Mouse (Mus musculus) kidney, embryonic 16.5 days (tissue): ENCODE data around the gene Cuta. TPM values are rescaled to one million over a fixed set of nuclear protein-coding genes. Genes with fewer than 3 reads are reported as not detected.

Experiments used
- ATAC-seq: fragments of 200-750 bp; cut with Nextera tagmentation; 2 replicates; pipeline ENCODE4 v1.8.0; 2017; ENCODE audit warnings: moderate TSS enrichment; ENCODE audit not compliant: low FRiP score, low TSS enrichment
- H3K27ac ChIP-seq: fragments of 300-500 bp; sonication (generic); 2 replicates; pipeline ENCODE4 v1.5.1; 2014; ENCODE audit warnings: low read length
- H3K27me3 ChIP-seq: fragments of 300-500 bp; sonication (generic); 2 replicates; pipeline ENCODE4 v1.6.1; 2014; ENCODE audit warnings: low read length, control low read depth, mixed read lengths; ENCODE audit not compliant: insufficient read depth
- H3K36me3 ChIP-seq: fragments of 300-500 bp; sonication (generic); 2 replicates; pipeline ENCODE4 v1.6.1; 2014; ENCODE audit warnings: low read length, control low read depth, mixed read lengths; ENCODE audit not compliant: insufficient read depth
- H3K4me1 ChIP-seq: fragments of 300-500 bp; sonication (generic); 2 replicates; pipeline ENCODE4 v1.6.1; 2014; ENCODE audit warnings: low read length, control low read depth, mixed read lengths; ENCODE audit not compliant: insufficient read depth
- H3K4me2 ChIP-seq: fragments of 300-500 bp; sonication (generic); replicated peaks from 2 replicates; pipeline ENCODE4 v1.6.1; 2014; ENCODE audit warnings: low read depth, low read length
- H3K4me3 ChIP-seq: fragments of 300-500 bp; sonication (generic); 2 replicates; pipeline ENCODE4 v1.5.1; 2014; ENCODE audit warnings: mild to moderate bottlenecking, low read length
- H3K9ac ChIP-seq: fragments of 300-500 bp; sonication (generic); replicated peaks from 2 replicates; pipeline ENCODE4 v1.6.1; 2014; ENCODE audit warnings: low read length
- H3K9me3 ChIP-seq: fragments of 300-500 bp; sonication (generic); 2 replicates; pipeline ENCODE4 v1.6.1; 2016; ENCODE audit warnings: low read length, control low read depth
- WGBS: fragments of 180-500 bp; shearing (Covaris S2); extraction: QIAGEN DNeasy Blood & Tissue Kit; methylation state at CpG from one replicate; pipeline ENCODE4 v1.1.7; 2014; 5-methylcytosine and 5-hydroxymethylcytosine counted together
- polyA plus RNA-seq: library from polyadenylated mRNA; unstranded; fragments of >200 nt; fragmentation: Nextera tagmentation; extraction: Ambion mirVana; gene quantifications from 2 replicates; pipeline ENCODE4 v1.2.1, GENCODE M21; 2015

Gene Cuta
- polyA plus RNA-seq, 1 experiment from 2014 or later, result 187 TPM

GRCm38 (mm10) chr17:26957872-26958271 is 18.5 kb upstream of the Cuta start:
- Histone ChIP-seq H3K9ac (no peak overlapping the region), H3K36me3 (peaks cover 61% of the 10 kb centered on the region)

DNA sequence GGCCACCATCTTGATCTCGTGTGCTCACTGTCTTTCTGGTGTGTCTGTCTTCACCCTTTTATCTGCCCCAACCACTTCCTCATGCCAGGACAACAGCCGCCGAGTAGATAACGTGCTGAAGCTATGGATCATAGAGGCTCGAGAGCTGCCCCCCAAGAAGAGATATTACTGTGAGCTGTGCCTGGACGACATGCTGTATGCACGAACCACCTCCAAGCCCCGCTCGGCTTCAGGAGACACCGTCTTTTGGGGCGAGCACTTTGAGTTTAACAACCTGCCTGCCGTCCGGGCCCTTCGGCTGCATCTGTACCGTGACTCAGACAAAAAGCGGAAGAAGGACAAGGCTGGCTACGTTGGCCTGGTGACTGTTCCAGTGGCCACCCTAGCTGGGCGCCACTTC is 17.5 kb upstream of the Cuta start:
- no peak for ATAC-seq
- WGBS, result 95% methylated on average over 18 of the region's 18 CpGs
- Histone ChIP-seq H3K9ac (no peak overlapping the region), H3K4me2 (no peak overlapping the region), H3K27ac (no peak overlapping the region), H3K27me3 (no peaks in the 10 kb centered on the region), H3K4me1 (peaks cover 23% of the 10 kb centered on the region), H3K36me3 (peaks cover 52% of the 10 kb centered on the region), H3K9me3 (no peaks in the 10 kb centered on the region), H3K4me3 (no peak overlapping the region)

More at GRCm38 (mm10) chr17:26957872-26958271, 18.5 kb upstream of the Cuta start:
- 96% methylated on average over 5 of the region's 5 CpGs for WGBS
- Histone ChIP-seq H3K4me1 (peaks cover 13% of the 10 kb centered on the region), H3K4me3 (no peak overlapping the region), H3K27ac (no peak overlapping the region), H3K4me2 (no peak overlapping the region), H3K9me3 (no peaks in the 10 kb centered on the region), H3K27me3 (no peaks in the 10 kb centered on the region)
- ATAC-seq, result no peak

DNA sequence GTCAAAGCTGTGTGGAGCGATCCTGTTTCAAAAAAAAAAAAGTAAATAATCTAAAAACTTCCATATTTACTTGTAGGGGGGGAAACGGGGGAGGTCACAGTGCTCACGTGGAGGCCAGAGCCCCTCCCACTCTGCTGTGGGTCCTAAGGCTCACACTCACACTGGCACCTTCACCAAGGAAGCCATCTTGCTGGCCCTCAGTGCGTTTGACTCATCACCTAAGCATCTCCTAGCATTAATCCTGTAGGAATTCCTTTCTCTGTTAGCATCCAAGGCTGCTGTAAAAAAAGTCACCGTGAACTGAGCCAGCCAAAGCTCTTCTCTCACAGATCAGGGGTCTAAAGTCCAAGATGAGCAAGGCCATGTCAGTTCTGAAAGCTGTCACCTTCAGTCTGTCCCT is 16.9 kb upstream of the Cuta start:
- H3K36me3 ChIP-seq, result peaks cover 46% of the 10 kb centered on the region
- no peak overlapping the region for H3K9ac ChIP-seq
- no peak for ATAC-seq
- H3K27me3 ChIP-seq, result no peaks in the 10 kb centered on the region
- WGBS, result 79% methylated on average over 5 of the region's 5 CpGs
- peaks cover 29% of the 10 kb centered on the region for H3K4me1 ChIP-seq
- no peak overlapping the region for H3K27ac ChIP-seq
- no peaks in the 10 kb centered on the region for H3K9me3 ChIP-seq
- H3K4me3 ChIP-seq, result no peak overlapping the region
- H3K4me2 ChIP-seq, result no peak overlapping the region

GRCm38 (mm10) chr17:26953726-26954125 is 14.4 kb upstream of the Cuta start:
- H3K27me3 ChIP-seq, result no peaks in the 10 kb centered on the region
- H3K4me3 ChIP-seq, result no peak overlapping the region
- peaks cover 52% of the 10 kb centered on the region for H3K4me1 ChIP-seq
- H3K36me3 ChIP-seq, result peaks cover 28% of the 10 kb centered on the region
- 23% methylated on average over 9 of the region's 16 CpGs for WGBS
- no peak for ATAC-seq
- H3K9ac ChIP-seq, result no peak overlapping the region
- H3K9me3 ChIP-seq, result no peaks in the 10 kb centered on the region
- peak overlapping the region; percentile 64 for H3K4me2 ChIP-seq
- no peak overlapping the region for H3K27ac ChIP-seq

GRCm38 (mm10) chr17:26953201-26953600 is 13.8 kb upstream of the Cuta start:
- H3K4me2 ChIP-seq, result peak overlapping the region; percentile 64
- 0 out of 2 replicates have a peak overlapping the region, but pooled peaks have one; percentile 42 for H3K4me3 ChIP-seq
- no peak overlapping the region for H3K27ac ChIP-seq
- 0 out of 2 replicates have a peak overlapping the region, but pooled peaks have one; percentile 54 for H3K9ac ChIP-seq
- no peak for ATAC-seq
- H3K9me3 ChIP-seq, result no peaks in the 10 kb centered on the region
- 27% methylated on average over 6 of the region's 6 CpGs for WGBS
- peaks cover 52% of the 10 kb centered on the region for H3K4me1 ChIP-seq
- H3K27me3 ChIP-seq, result no peaks in the 10 kb centered on the region
- peaks cover 27% of the 10 kb centered on the region for H3K36me3 ChIP-seq

- peaks cover 59% of the 10 kb centered on the region for H3K4me1 ChIP-seq
- H3K9me3 ChIP-seq, result no peaks in the 10 kb centered on the region
- H3K27me3 ChIP-seq, result no peaks in the 10 kb centered on the region
- peaks cover 20% of the 10 kb centered on the region; the same call in 1 of the 2 replicates for H3K36me3 ChIP-seq
- H3K27ac ChIP-seq, result no peak overlapping the region
- H3K4me3 ChIP-seq, result peak overlapping the region; percentile 42
- H3K4me2 ChIP-seq, result peak overlapping the region; percentile 64
- WGBS, result 7% methylated on average over 23 of the region's 23 CpGs
- peak overlapping the region; percentile 54 for H3K9ac ChIP-seq
- no peak for ATAC-seq
These were observed 12.8 kb upstream of the Cuta start for GRCm38 (mm10) chr17:26951952-26952877.

DNA sequence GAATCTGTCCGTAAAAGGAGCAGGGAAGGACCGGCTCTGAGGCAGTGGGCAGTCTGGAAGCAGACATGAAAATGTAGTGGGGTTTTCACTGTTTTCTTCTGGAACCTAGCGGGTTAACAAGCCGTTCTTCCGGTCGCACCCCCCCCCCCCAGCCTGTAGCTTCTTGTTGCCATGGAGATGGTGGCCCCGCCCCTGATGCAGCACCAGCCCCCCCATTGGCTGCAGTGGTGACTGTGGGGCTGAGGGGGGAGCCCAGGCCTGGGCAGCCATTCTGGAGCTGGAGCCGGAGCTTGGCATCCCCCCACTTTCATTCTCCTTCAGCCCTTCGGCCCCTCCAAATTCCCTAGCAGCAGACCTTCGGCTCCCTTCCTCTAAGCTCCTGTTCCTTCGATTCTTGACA is 12.0 kb upstream of the Cuta start:
- Histone ChIP-seq H3K4me3 (peak overlapping the region; percentile 42), H3K9me3 (no peaks in the 10 kb centered on the region), H3K36me3 (0 out of 2 replicates have a peak, but pooled peaks cover 12% of the 10 kb centered on the region), H3K4me2 (peak overlapping the region; percentile 64), H3K27ac (peak overlapping the region; percentile 32; the same call in 1 of the 2 replicates), H3K9ac (peak overlapping the region; percentile 54), H3K27me3 (no peaks in the 10 kb centered on the region), H3K4me1 (peaks cover 67% of the 10 kb centered on the region)
- peak; percentile 28; the same call in 1 of the 2 replicates for ATAC-seq
- WGBS, result 0% methylated on average over 10 of the region's 11 CpGs

DNA sequence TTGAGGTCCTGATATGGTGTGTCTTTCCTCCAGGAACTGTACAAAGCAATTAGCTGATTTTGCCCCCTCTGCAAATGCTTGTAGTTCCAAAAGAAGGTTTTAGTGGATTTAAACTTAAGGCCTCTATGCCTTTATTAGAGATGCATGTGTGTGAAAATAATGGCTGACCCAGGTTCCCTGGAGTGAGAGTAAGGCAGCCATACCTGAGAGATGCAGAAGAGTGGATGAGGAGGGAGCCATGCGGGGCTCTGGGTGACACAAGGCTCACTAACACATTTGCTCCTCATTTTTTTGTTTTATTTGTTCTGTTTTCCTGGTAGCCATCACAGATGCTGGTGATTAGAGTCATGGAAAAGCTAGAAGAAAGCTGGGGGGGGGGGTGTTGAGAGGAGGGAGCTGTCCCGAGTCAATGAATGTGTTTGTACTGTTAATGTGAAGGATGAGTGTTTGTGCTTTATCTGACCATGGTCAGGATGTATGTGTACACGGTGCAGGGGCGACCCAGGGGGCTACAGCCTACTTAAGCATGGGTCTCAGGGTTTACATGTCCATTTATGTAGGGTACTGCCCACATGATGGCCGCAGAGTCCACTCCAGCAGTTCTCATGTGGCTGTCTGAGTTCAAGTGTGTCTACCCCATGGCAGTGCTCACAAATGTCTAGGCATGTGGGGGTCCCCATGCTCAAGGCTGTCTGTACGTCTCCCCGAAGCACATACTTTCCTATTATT is 11.4 kb upstream of the Cuta start:
- ATAC-seq, result no peak
- H3K27me3 ChIP-seq, result no peaks in the 10 kb centered on the region

GRCm38 (mm10) chr17:26949866-26950265 is 10.5 kb upstream of the Cuta start:
- WGBS, result 51% methylated on average over 5 of the region's 5 CpGs
- 0 out of 2 replicates have a peak, but pooled peaks cover 1% of the 10 kb centered on the region for H3K36me3 ChIP-seq
- H3K4me2 ChIP-seq, result peak overlapping the region; percentile 100; the same call in 1 of the 2 replicates
- no peaks in the 10 kb centered on the region for H3K27me3 ChIP-seq
- H3K27ac ChIP-seq, result peak overlapping the region; percentile 68
- H3K4me1 ChIP-seq, result peaks cover 78% of the 10 kb centered on the region
- H3K4me3 ChIP-seq, result no peak overlapping the region
- no peak for ATAC-seq
- no peaks in the 10 kb centered on the region for H3K9me3 ChIP-seq
- H3K9ac ChIP-seq, result no peak overlapping the region

More for the DNA sequence above, 11.4 kb upstream of the Cuta start:
- Histone ChIP-seq H3K9ac (peak overlapping the region; percentile 54), H3K4me1 (peaks cover 74% of the 10 kb centered on the region), H3K9me3 (no peaks in the 10 kb centered on the region), H3K27ac (peak overlapping the region; percentile 32; the same call in 1 of the 2 replicates), H3K36me3 (0 out of 2 replicates have a peak, but pooled peaks cover 7% of the 10 kb centered on the region), H3K4me3 (peak overlapping the region; percentile 42), H3K4me2 (peak overlapping the region; percentile 64)
- 30% methylated on average over 7 of the region's 7 CpGs for WGBS
